Mouse (Mus musculus) erythroblast, adult 5-6 weeks (primary cell): ENCODE measurements around the gene C7. TPM values are rescaled to one million over a fixed set of nuclear protein-coding genes. Genes with fewer than 3 reads are reported as not detected.
"Not testable (repeated sequence)": the region's sequence is repeated elsewhere in the genome, so short reads cannot be mapped to it uniquely, and the experiment has no call there.

ENCODE experiments used
- ATAC-seq: replicated peaks from 2 replicates; pipeline ENCODE4 v1.8.0; 2016; ENCODE audit warnings: moderate number of reproducible peaks, mild to moderate bottlenecking, moderate TSS enrichment, inconsistent platforms; ENCODE audit not compliant: poor library complexity, low FRiP score, severe bottlenecking
- total RNA-seq, 2 experiments: library from RNA; stranded (forward) in 1 of 2; stranded (reverse) in 1 of 2; fragments of 150-400 nt in 1 of 2; fragments of 200-764, 138-1000 nt in 1 of 2; gene quantifications; 2 replicates each; pipeline versions ENCODE4 v1.2.3 to v1.2.4; 2015 to 2017; ENCODE audit warnings: low replicate concordance in 2 of 2

Gene C7
- total RNA-seq (2015; ENCODE audit: low replicate concordance) (not detected in 2 replicates), total RNA-seq (2017; ENCODE audit: low replicate concordance) (not detected in 2 replicates)

- ATAC-seq = no peak
Measured at GRCm38 (mm10) chr15:5063635-5064034, at the start of gene C7. Gene C7, minus strand, starts transcription at chr15:5063740.

GRCm38 (mm10) chr15:5112651-5113050 lies 49.1 kb upstream of the C7 start:
- no peak for ATAC-seq

GRCm38 (mm10) chr15:5108655-5109040 lies 45.1 kb upstream of the C7 start:
- ATAC-seq = no peak

GRCm38 (mm10) chr15:5107686-5108654 lies 44.4 kb upstream of the C7 start, which contains the start of gene Card6:
Gene Card6, minus strand, starts transcription at chr15:5108539.
- no peak for ATAC-seq

GRCm38 (mm10) chr15:5106293-5106692 lies 42.8 kb upstream of the C7 start:
- peak; percentile 71; the same call in 1 of the 2 replicates for ATAC-seq

- ATAC-seq = no peak
Measured at GRCm38 (mm10) chr15:5105891-5106290, 42.4 kb upstream of the C7 start.

- ATAC-seq = no peak
Measured at GRCm38 (mm10) chr15:5102312-5102711, 38.8 kb upstream of the C7 start.

GRCm38 (mm10) chr15:5097376-5097775 lies 33.8 kb upstream of the C7 start:
- no peak for ATAC-seq

GRCm38 (mm10) chr15:5095534-5096301 lies 32.2 kb upstream of the C7 start:
- ATAC-seq = no peak

- no peak for ATAC-seq
Measured at GRCm38 (mm10) chr15:5090131-5090530, 26.6 kb upstream of the C7 start.

GRCm38 (mm10) chr15:5088850-5089608 lies 25.5 kb upstream of the C7 start:
- no peak for ATAC-seq

GRCm38 (mm10) chr15:5086162-5086561 lies 22.6 kb upstream of the C7 start:
- peak; percentile 62; the same call in 1 of the 2 replicates for ATAC-seq

GRCm38 (mm10) chr15:5081235-5081634 lies 17.7 kb upstream of the C7 start:
- no peak for ATAC-seq

- no peak for ATAC-seq
Measured at GRCm38 (mm10) chr15:5068801-5069518, 5.4 kb upstream of the C7 start.

- no peak for ATAC-seq
Measured at GRCm38 (mm10) chr15:5045560-5046284, 17.8 kb downstream of the C7 start.

GRCm38 (mm10) chr15:5029256-5029655 lies 34.3 kb downstream of the C7 start:
- no peak for ATAC-seq

GRCm38 (mm10) chr15:5023479-5024265 lies 39.9 kb downstream of the C7 start:
- ATAC-seq = not testable (repeated sequence)

- ATAC-seq = no peak
Measured at GRCm38 (mm10) chr15:5009644-5010107, 53.9 kb downstream of the C7 start.
